Mouse (Mus musculus) ES-Bruce4 (cell line): ENCODE measurements around the gene Rpl27.

ENCODE experiments used
- CTCF ChIP-seq: IDR thresholded peaks from one replicate; pipeline ENCODE4 v1.8.1; 2011; ENCODE audit warnings: low read depth, low read length
- POLR2A ChIP-seq: IDR thresholded peaks from one replicate; pipeline ENCODE4 v1.8.1; 2011; ENCODE audit warnings: low read length; ENCODE audit not compliant: insufficient read depth

GRCm38 (mm10) chr11:101459716-101460115 is 17.6 kb downstream of the Rpl27 start:
- TF ChIP-seq POLR2A (no peak), CTCF (no peak)
